Mouse (Mus musculus) embryonic facial prominence, embryonic 11.5 days (tissue): ENCODE results near the gene Mtor. TPM values are rescaled to one million over a fixed set of nuclear protein-coding genes. Genes with fewer than 3 reads are reported as not detected.

ENCODE experiments used
- ATAC-seq: fragments of 200-750 bp; cut with Nextera tagmentation; replicated peaks from 2 replicates; pipeline ENCODE4 v1.8.0; 2017; ENCODE audit warnings: low read depth; ENCODE audit not compliant: insufficient number of reproducible peaks, low FRiP score, low TSS enrichment
- DNase-seq: peaks from one replicate; pipeline ENCODE4 v3.0.0-alpha.2; 2015; ENCODE audit warnings: low spot score
- H3K27ac ChIP-seq: fragments of 300-500 bp; sonication (generic); replicated peaks from 2 replicates; pipeline ENCODE4 v1.5.1; 2014; ENCODE audit warnings: mild to moderate bottlenecking, low read depth, low read length, control low read depth
- H3K27me3 ChIP-seq: fragments of 300-500 bp; sonication (generic); 2 replicates; pipeline ENCODE4 v1.6.1; 2014; ENCODE audit warnings: mild to moderate bottlenecking, low read length, moderate library complexity, mixed read lengths; ENCODE audit not compliant: control insufficient read depth, insufficient read depth
- H3K36me3 ChIP-seq: fragments of 300-500 bp; sonication (generic); replicated peaks from 2 replicates; pipeline ENCODE4 v1.6.1; 2014; ENCODE audit warnings: low read depth, mild to moderate bottlenecking, low read length, moderate library complexity, mixed read lengths; ENCODE audit not compliant: control insufficient read depth, insufficient read depth
- H3K4me1 ChIP-seq: fragments of 300-500 bp; sonication (generic); 2 replicates; pipeline ENCODE4 v1.6.1; 2014; ENCODE audit warnings: low read length, mixed read lengths; ENCODE audit not compliant: control insufficient read depth, insufficient read depth
- H3K4me2 ChIP-seq: fragments of 300-500 bp; sonication (generic); 2 replicates; pipeline ENCODE4 v1.6.1; 2014; ENCODE audit warnings: low read depth, mild to moderate bottlenecking, control low read depth, low read length, moderate library complexity
- H3K4me3 ChIP-seq: fragments of 300-500 bp; sonication (generic); 2 replicates; pipeline ENCODE4 v1.5.1; 2014; ENCODE audit warnings: low read depth, low read length, control low read depth
- H3K9ac ChIP-seq: fragments of 300-500 bp; sonication (generic); replicated peaks from 2 replicates; pipeline ENCODE4 v1.6.1; 2014; ENCODE audit warnings: mild to moderate bottlenecking, control low read depth, low read length
- H3K9me3 ChIP-seq: fragments of 300-500 bp; sonication (generic); replicated peaks from 2 replicates; pipeline ENCODE4 v1.6.1; 2016; ENCODE audit warnings: mild to moderate bottlenecking, low read length, inconsistent platforms, mixed read lengths; ENCODE audit not compliant: control insufficient read depth
- WGBS: fragments of 180-500 bp; shearing (Covaris S2); extraction: QIAGEN DNeasy Blood & Tissue Kit; methylation state at CpG from one replicate; pipeline ENCODE4 v1.1.7; 2014; 5-methylcytosine and 5-hydroxymethylcytosine counted together
- polyA plus RNA-seq: library from polyadenylated mRNA; unstranded; fragments of >200 nt; fragmentation: Nextera tagmentation; extraction: Ambion mirVana; gene quantifications from 2 replicates; pipeline ENCODE4 v1.2.1, GENCODE M21; 2014

Mtor gene
- polyA plus RNA-seq, 1 experiment from 2014 or later: 22.5 TPM

DNA sequence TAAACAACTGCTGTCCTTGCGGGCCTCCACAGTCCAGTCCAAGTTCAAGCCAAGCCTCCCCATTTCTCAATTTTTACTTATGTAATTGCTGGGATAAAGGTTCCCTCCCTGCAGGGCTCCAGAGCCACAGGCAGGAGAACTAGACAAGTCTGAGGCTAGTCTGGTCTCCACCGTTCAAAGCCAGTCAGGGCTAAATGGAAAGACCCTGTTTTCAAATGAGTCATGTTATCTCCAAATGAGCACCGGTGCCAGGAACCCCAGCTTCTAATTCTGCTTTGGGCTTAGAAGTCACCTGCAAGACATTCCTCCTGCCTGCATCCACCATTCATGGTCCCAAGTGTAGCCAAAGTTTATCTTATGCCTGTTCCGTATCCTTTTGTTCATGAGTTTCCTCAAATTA is 153.5 kb downstream of the Mtor start:
- DNase-seq (no peak), ATAC-seq (no peak)
- Histone ChIP-seq H3K9me3 (no peaks in the 10 kb centered on the region), H3K27ac (no peak overlapping the region), H3K4me1 (no peaks in the 10 kb centered on the region), H3K4me3 (no peak overlapping the region), H3K36me3 (no peaks in the 10 kb centered on the region; the same call in 1 of the 2 replicates), H3K9ac (no peak overlapping the region), H3K27me3 (no peaks in the 10 kb centered on the region), H3K4me2 (no peak overlapping the region)
- 88% methylated on average over 4 of the region's 4 CpGs for WGBS

DNA sequence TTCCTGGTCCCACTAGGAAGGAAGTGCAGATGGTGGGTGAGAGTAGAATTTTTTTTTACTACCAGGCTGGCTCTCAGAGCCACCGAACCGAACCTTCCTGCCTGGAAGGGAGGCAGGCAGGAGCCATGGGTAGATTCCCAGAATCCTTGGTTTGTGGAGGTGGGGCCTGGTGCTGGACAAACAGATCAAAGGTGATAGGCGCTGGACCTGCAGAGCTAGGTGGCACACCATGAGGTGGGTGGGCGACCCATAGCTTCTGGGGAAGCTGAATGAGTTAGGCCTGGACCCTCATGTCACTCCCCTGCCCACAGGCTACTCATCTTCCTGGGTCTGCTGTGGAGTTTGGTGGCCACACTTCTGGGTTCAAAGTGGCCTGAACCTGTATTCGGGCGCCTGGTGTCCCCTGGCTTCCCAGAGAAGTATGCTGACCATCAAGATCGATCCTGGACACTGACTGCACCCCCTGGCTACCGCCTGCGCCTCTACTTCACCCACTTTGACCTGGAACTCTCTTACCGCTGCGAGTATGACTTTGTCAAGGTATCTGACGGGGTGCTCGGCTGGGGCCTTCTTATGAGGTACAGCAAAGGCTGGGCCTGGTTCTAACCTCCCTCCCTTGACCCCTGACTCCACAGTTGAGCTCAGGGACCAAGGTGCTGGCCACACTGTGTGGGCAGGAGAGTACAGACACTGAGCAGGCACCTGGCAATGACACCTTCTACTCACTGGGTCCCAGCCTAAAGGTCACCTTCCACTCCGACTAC is 154.1 kb downstream of the Mtor start, which contains the start of gene Masp2:
TSS of gene Masp2 (plus strand) at position 198 of the 764 bp plus-strand sequence.
- Histone ChIP-seq H3K9ac (no peak within 1 kb of the TSS), H3K36me3 (no peaks in the 10 kb centered on the region), H3K4me3 (no peak within 1 kb of the TSS), H3K9me3 (no peaks in the 10 kb centered on the region), H3K4me1 (no peaks in the 10 kb centered on the region), H3K27ac (no peak within 1 kb of the TSS), H3K4me2 (no peak within 1 kb of the TSS), H3K27me3 (no peaks in the 10 kb centered on the region)
- DNase-seq (no peak), ATAC-seq (no peak)
- WGBS: 90% methylated on average over 14 of the region's 14 CpGs

DNA sequence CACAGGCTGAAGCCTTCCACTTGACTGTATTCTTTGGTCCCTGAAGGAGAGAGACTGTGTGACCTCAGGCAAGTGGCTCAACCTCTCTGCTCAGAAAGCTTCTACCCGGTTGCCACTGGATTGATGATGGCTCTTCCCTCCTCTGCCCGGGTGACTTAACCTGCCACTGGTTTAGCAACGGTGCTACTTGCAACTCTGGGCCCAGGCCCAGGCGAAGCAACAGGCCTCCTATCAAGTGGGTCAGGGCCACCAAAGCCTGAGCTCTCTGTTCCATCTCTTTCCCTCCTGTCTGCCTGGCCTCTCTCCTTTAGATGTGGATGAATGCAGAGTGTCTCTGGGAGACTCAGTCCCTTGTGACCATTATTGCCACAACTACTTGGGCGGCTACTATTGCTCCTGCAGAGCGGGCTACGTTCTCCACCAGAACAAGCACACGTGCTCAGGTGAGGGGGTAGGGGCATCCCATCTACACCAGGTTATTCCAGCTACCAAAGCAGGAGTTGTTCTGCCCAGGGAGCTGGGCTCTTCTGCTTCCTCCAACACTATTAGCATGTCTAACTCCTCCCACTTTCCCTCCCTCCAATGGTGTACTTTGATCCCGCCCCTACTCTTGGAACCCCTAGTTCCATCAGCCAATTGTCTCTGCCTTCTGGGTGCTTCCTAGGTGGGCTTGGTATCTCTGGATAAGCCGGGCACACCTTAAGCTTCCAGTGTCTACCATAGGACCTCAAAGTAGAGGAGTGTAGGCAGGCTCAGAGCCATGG is 155.1 kb downstream of the Mtor start:
- H3K4me1 ChIP-seq: no peaks in the 10 kb centered on the region
- ATAC-seq (no peak), DNase-seq (no peak)
- no peak overlapping the region for H3K4me3 ChIP-seq
- no peaks in the 10 kb centered on the region for H3K27me3 ChIP-seq
- H3K4me2 ChIP-seq: no peak overlapping the region
- H3K27ac ChIP-seq: no peak overlapping the region
- H3K9me3 ChIP-seq: no peaks in the 10 kb centered on the region
- no peak overlapping the region for H3K9ac ChIP-seq
- 65% methylated on average over 10 of the region's 10 CpGs for WGBS
- H3K36me3 ChIP-seq: no peaks in the 10 kb centered on the region

DNA sequence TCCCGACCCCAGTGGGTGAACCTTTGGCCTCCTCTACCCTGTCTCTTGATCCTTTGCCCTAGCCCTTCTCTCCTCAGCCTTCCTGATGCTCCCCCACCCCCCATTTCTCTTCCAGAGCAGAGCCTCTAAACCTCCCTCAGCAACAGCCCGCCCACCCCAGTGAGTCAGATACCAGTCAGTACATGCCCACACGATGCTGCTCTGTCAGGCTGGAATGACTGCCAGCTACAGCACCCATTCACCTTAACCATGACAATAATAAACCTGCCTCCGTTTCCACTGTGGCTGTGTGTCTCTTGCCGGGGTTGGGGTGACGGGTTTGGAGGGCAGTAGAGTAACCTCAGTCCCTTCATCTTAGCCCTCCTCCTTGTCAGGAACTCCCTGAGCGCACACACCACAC is 155.7 kb downstream of the Mtor start:
- DNase-seq: no peak
- 71% methylated on average over 7 of the region's 7 CpGs for WGBS
- H3K36me3 ChIP-seq: no peaks in the 10 kb centered on the region

DNA sequence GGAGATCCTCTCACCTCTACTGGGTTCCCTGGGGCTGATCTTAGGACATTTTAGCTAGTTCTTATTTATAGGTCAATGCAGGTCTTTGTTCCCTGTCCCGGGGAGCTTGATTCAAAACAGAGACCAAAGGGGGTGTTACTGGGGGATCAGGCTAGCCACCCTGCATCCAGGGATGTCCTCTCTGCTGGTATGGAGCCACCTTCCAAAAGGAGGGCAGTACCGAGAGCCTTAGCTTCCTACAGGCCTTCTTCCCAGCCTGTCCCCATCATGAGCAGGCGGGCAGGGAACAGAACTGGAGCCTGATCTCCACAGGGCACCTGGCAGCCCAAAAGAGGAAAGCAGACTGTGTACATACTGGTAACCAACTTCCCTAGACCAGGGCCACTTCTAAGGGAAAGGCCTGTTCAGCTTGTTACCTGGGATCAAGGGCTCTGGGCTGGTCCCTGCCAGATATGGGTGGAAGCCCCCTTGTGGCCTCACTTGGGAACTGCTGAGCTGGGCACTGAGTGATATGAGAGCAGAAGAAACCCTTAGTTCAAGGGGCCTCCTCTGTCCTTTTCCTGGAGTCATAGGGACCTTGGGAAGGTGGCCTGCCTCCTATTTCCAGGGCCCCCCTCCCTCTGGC is 156.2 kb downstream of the Mtor start:
- Histone ChIP-seq H3K27me3 (no peaks in the 10 kb centered on the region), H3K9ac (no peak overlapping the region), H3K4me2 (no peak overlapping the region), H3K36me3 (no peaks in the 10 kb centered on the region), H3K9me3 (no peaks in the 10 kb centered on the region), H3K4me1 (no peaks in the 10 kb centered on the region), H3K4me3 (no peak overlapping the region), H3K27ac (no peak overlapping the region)
- peak; percentile 80 for DNase-seq
- 88% methylated on average over 3 of the region's 3 CpGs for WGBS
- ATAC-seq: no peak

More for the DNA sequence above, 155.7 kb downstream of the Mtor start:
- Histone ChIP-seq H3K9me3 (no peaks in the 10 kb centered on the region), H3K4me3 (no peak overlapping the region), H3K4me2 (no peak overlapping the region), H3K4me1 (no peaks in the 10 kb centered on the region), H3K9ac (no peak overlapping the region), H3K27ac (no peak overlapping the region), H3K27me3 (no peaks in the 10 kb centered on the region)
- no peak for ATAC-seq

Other genes starting within 250 kb of the Mtor start
- 0.86 and 1.1 TPM in 2 replicates for gene Disp3, start 160.6 kb upstream of the Mtor start, polyA plus RNA-seq
- 14.2 and 14.6 TPM in 2 replicates for gene Ubiad1, start 3.8 kb upstream of the Mtor start, polyA plus RNA-seq
- gene Angptl7, start 51.8 kb downstream of the Mtor start, polyA plus RNA-seq: 0.21 and 0.25 TPM in 2 replicates
- gene Exosc10, start 109.8 kb downstream of the Mtor start, polyA plus RNA-seq: 109 and 114 TPM in 2 replicates
- 172 and 187 TPM in 2 replicates for gene Srm, start 142.9 kb downstream of the Mtor start, polyA plus RNA-seq
- not detected in 2 replicates for gene Masp2, start 153.9 kb downstream of the Mtor start, polyA plus RNA-seq
- gene Tardbp, start 178.4 kb downstream of the Mtor start, polyA plus RNA-seq: 206 and 240 TPM in 2 replicates
- not detected in 2 replicates for gene Gm572, start 194.7 kb downstream of the Mtor start, polyA plus RNA-seq